8 mouse cellular contexts compared by ENCODE assay signal in the genomic region with DNA sequence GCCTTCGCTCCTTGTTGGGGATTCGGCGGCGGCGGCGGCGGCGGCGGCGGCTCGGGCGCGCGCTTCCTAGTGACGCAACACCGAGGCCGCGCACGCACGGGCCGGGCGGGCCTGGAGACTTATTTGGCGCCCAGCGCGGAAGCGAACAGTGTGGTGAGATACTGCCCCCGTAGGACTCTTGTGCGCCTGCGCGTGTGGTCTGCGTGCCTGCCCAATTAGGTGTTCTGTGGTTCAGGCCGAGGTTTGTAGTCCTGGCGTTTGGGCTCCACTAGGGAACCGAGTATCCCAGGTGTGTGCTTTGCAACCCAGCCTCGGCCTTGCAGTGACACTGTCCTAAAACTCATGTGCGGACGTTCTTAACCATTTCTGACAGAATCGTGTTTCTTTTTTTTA. TPM values are rescaled to one million over a fixed set of nuclear protein-coding genes. Genes with fewer than 3 reads are reported as not detected.
A peak's percentile ranks its signal among the peaks of the same experiment; 100 is the strongest.
DNase-seq lines count a peak whose midpoint lies in the region; ATAC-seq and TF ChIP-seq lines count a peak whose summit lies in the region.
"Not testable (repeated sequence)": the region's sequence is repeated elsewhere in the genome, so short reads cannot be mapped to it uniquely, and the experiment has no call there.

TSS of gene Gmeb2 (minus strand) at position 78 of the 393 bp plus-strand sequence.

- not testable (repeated sequence) for TF ChIP-seq CTCF in E14TG2a.4 (conservative IDR thresholded peaks at IDR 0.05; ENCODE audit: low read length)
- TF ChIP-seq CTCF in heart, postnatal 0 days (IDR thresholded peaks at IDR 0.05; ENCODE audit: low read depth) = peak; percentile 24; the same call in 1 of the 2 replicates
- TF ChIP-seq CTCF in testis, adult 2 months (IDR thresholded peaks at IDR 0.05; ENCODE audit: control insufficient read depth, insufficient read depth, insufficient replicate concordance, low read depth, low read length) = peak; percentile 14; the same call in 1 of the 2 replicates

- TF ChIP-seq POLR2A in testis, adult 2 months (IDR thresholded peaks at IDR 0.05; ENCODE audit: control insufficient read depth, low read depth, low read length) = peak; percentile 54; the same call in 1 of the 2 replicates

- peak within 1 kb of the TSS; percentile 69 for H3K4me2 ChIP-seq in forebrain, embryonic 12.5 days
- H3K4me2 ChIP-seq in heart, postnatal 0 days (ENCODE audit: low read depth, low read length) = peak within 1 kb of the TSS; percentile 69
- peak within 1 kb of the TSS; percentile 80 for H3K4me2 ChIP-seq in liver, embryonic 16.5 days (ENCODE audit: low read depth, low read length)
- H3K4me2 ChIP-seq in neural tube, embryonic 13.5 days = peak within 1 kb of the TSS; percentile 71

- ATAC-seq in forebrain, embryonic 12.5 days (ENCODE audit: low FRiP score) = peak; percentile 96
- peak; percentile 97 for ATAC-seq in heart, postnatal 0 days (ENCODE audit: insufficient read depth, low read depth)
- peak; percentile 96 for ATAC-seq in liver, embryonic 16.5 days (ENCODE audit: low read depth)
- peak; percentile 96 for ATAC-seq in neural tube, embryonic 13.5 days (ENCODE audit: low read depth)

- not testable (repeated sequence) for H3K9me3 ChIP-seq in E14TG2a.4 (ENCODE audit: low read length); forebrain, embryonic 12.5 days; heart, postnatal 0 days (replicated peaks; ENCODE audit: control insufficient read depth, low read length); liver, embryonic 16.5 days (replicated peaks; ENCODE audit: control insufficient read depth, low read length); neural tube, embryonic 13.5 days

- peaks cover 55% of the 10 kb centered on the region for H3K4me1 ChIP-seq in E14TG2a.4 (replicated peaks; ENCODE audit: low read depth, low read length)
- peaks cover 21% of the 10 kb centered on the region for H3K4me1 ChIP-seq in forebrain, embryonic 12.5 days
- peaks cover 13% of the 10 kb centered on the region for H3K4me1 ChIP-seq in heart, postnatal 0 days (ENCODE audit: control insufficient read depth, insufficient read depth)
- H3K4me1 ChIP-seq in liver, embryonic 16.5 days (ENCODE audit: control insufficient read depth, low read depth, low read length) = peaks cover 25% of the 10 kb centered on the region
- H3K4me1 ChIP-seq in neural tube, embryonic 13.5 days (replicated peaks) = peaks cover 23% of the 10 kb centered on the region
- not testable (repeated sequence) for H3K4me1 ChIP-seq in testis, adult 2 months (ENCODE audit: control insufficient read depth, insufficient read depth, low read length)

- WGBS in forebrain, embryonic 12.5 days = 8% methylated on average over 37 of the region's 38 CpGs
- under 1% methylated on average over 21 of the region's 38 CpGs for WGBS in heart, postnatal 0 days
- WGBS in liver, embryonic 16.5 days (ENCODE audit: insufficient replicate concordance) = under 1% methylated on average over 37 of the region's 38 CpGs
- under 1% methylated on average over 38 of the region's 38 CpGs for WGBS in neural tube, embryonic 13.5 days

- peak; percentile 98 for DNase-seq in c-Kit-positive CD71-positive TER-119-positive erythroid progenitor cells, embryonic 14.5 days (ENCODE audit: low spot score)
- DNase-seq in heart, postnatal 0 days (ENCODE audit: low spot score) = peak; percentile 96
- peak; percentile 91 to 96 for DNase-seq in kidney, postnatal 4 days

- not testable (repeated sequence) for TF ChIP-seq EP300 in heart, postnatal 0 days (IDR thresholded peaks at IDR 0.05; ENCODE audit: low read depth)

- peak within 1 kb of the TSS; percentile 91 for H3K4me3 ChIP-seq in E14TG2a.4 (replicated peaks; ENCODE audit: low read length)
- peak within 1 kb of the TSS; percentile 68 for H3K4me3 ChIP-seq in forebrain, embryonic 12.5 days (replicated peaks)
- peak within 1 kb of the TSS; percentile 81 for H3K4me3 ChIP-seq in heart, postnatal 0 days (ENCODE audit: low read depth, low read length)
- peak within 1 kb of the TSS; percentile 84 for H3K4me3 ChIP-seq in liver, embryonic 16.5 days (ENCODE audit: low read depth, low read length)
- peak within 1 kb of the TSS; percentile 69 for H3K4me3 ChIP-seq in neural tube, embryonic 13.5 days
- peak within 1 kb of the TSS; percentile 90 for H3K4me3 ChIP-seq in testis, adult 2 months (ENCODE audit: control insufficient read depth, low read depth, low read length)

- H3K9ac ChIP-seq in forebrain, embryonic 12.5 days = peak within 1 kb of the TSS; percentile 85
- peak within 1 kb of the TSS; percentile 92 for H3K9ac ChIP-seq in heart, postnatal 0 days (replicated peaks; ENCODE audit: low read depth, low read length)
- H3K9ac ChIP-seq in liver, embryonic 16.5 days (ENCODE audit: low read depth, low read length) = peak within 1 kb of the TSS; percentile 94
- H3K9ac ChIP-seq in neural tube, embryonic 13.5 days = peak within 1 kb of the TSS; percentile 91

- not testable (repeated sequence) for H3K27me3 ChIP-seq in E14TG2a.4 (ENCODE audit: insufficient read depth, low read length); forebrain, embryonic 12.5 days; heart, postnatal 0 days (ENCODE audit: control insufficient read depth, insufficient read depth, low read length); liver, embryonic 16.5 days (ENCODE audit: control insufficient read depth, insufficient read depth, low read depth, low read length); neural tube, embryonic 13.5 days; testis, adult 2 months (ENCODE audit: control insufficient read depth, insufficient read depth, low read length)

- peaks cover 27% of the 10 kb centered on the region for H3K36me3 ChIP-seq in E14TG2a.4 (ENCODE audit: insufficient read depth, low read length)
- H3K36me3 ChIP-seq in forebrain, embryonic 12.5 days (replicated peaks) = peaks cover 15% of the 10 kb centered on the region
- not testable (repeated sequence) for H3K36me3 ChIP-seq in heart, postnatal 0 days (replicated peaks; ENCODE audit: control insufficient read depth, insufficient read depth, low read length); liver, embryonic 16.5 days (ENCODE audit: control insufficient read depth, insufficient read depth); testis, adult 2 months (ENCODE audit: control insufficient read depth, insufficient read depth, low read length)
- peaks cover 24% of the 10 kb centered on the region for H3K36me3 ChIP-seq in neural tube, embryonic 13.5 days

- H3K27ac ChIP-seq in forebrain, embryonic 12.5 days = peak within 1 kb of the TSS; percentile 97
- H3K27ac ChIP-seq in heart, postnatal 0 days (ENCODE audit: low read depth) = peak within 1 kb of the TSS; percentile 93
- H3K27ac ChIP-seq in liver, embryonic 16.5 days (ENCODE audit: low read length) = peak within 1 kb of the TSS; percentile 95
- H3K27ac ChIP-seq in neural tube, embryonic 13.5 days (replicated peaks) = peak within 1 kb of the TSS; percentile 97
- H3K27ac ChIP-seq in testis, adult 2 months (ENCODE audit: control insufficient read depth, insufficient read depth, low read depth, low read length) = peak within 1 kb of the TSS; percentile 91

RNA-seq across cellular contexts. Expression of gene Gmeb2, which starts in this region (rescaled TPM):
- polyA plus RNA-seq in forebrain, embryonic 12.5 days (2016; fragmentation: Nextera tagmentation; extraction: Ambion mirVana) = 22.3 and 24.2 TPM in 2 replicates
- total RNA-seq in heart, postnatal 0 days (2014; rRNA removed; ENCODE audit: low replicate concordance) = 13.4 and 13.5 TPM in 2 replicates
- polyA plus RNA-seq in heart, postnatal 0 days (2015; fragmentation: Nextera tagmentation; extraction: Ambion mirVana) = 4.5 and 4.6 TPM in 2 replicates
- polyA plus RNA-seq in liver, embryonic 16.5 days (2015; fragmentation: Nextera tagmentation; extraction: Ambion mirVana) = 9.4 and 9.8 TPM in 2 replicates
- polyA plus RNA-seq in neural tube, embryonic 13.5 days (2015; fragmentation: Nextera tagmentation; extraction: Ambion mirVana) = 15.1 and 15.4 TPM in 2 replicates
- 10.2 and 10.6 TPM in 2 replicates for polyA plus RNA-seq in testis, adult 2 months (2012; rRNA removed)

Comparison
In these comparisons a context has a peak if more than half of its experiments do, and no peak if none do; other contexts are left out.
1. Peak in every context shown above with its lines: DNase-seq, ATAC-seq, H3K4me3 ChIP-seq and H3K27ac ChIP-seq.